Mouse (Mus musculus) heart, embryonic 14.5 days (tissue): ENCODE measurements around the gene Cacnb1. TPM values are rescaled to one million over a fixed set of nuclear protein-coding genes. Genes with fewer than 3 reads are reported as not detected.

Experiments
- ATAC-seq: fragments of 200-750 bp; cut with Nextera tagmentation; 2 replicates; pipeline ENCODE4 v1.8.0; 2017; ENCODE audit warnings: low read depth, moderate TSS enrichment; ENCODE audit not compliant: insufficient number of reproducible peaks, insufficient read depth, low FRiP score
- H3K27ac ChIP-seq, 2 experiments: fragments of 200-500 bp in 1 of 2; fragments of 300-500 bp in 1 of 2; sonication (generic) in 1 of 2; replicated peaks in 1 of 2; 2 replicates each; pipeline ENCODE4 v1.5.1; 2012 to 2014; ENCODE audit warnings: low read depth in 2 of 2, low read length in 2 of 2, control low read depth in 1 of 2, mild to moderate bottlenecking in 1 of 2, mixed read lengths in 1 of 2; ENCODE audit not compliant: control insufficient read depth in 1 of 2, insufficient read depth in 1 of 2
- H3K27me3 ChIP-seq: fragments of 300-500 bp; sonication (generic); 2 replicates; pipeline ENCODE4 v1.6.1; 2014; ENCODE audit warnings: mild to moderate bottlenecking, low read length, control low read depth; ENCODE audit not compliant: control insufficient read depth, insufficient read depth
- H3K36me3 ChIP-seq: fragments of 300-500 bp; sonication (generic); 2 replicates; pipeline ENCODE4 v1.6.1; 2014; ENCODE audit warnings: mild to moderate bottlenecking, control low read depth, low read length, mixed read lengths; ENCODE audit not compliant: control insufficient read depth, insufficient read depth
- H3K4me1 ChIP-seq, 2 experiments: fragments of 200-500 bp in 1 of 2; fragments of 300-500 bp in 1 of 2; sonication (generic) in 1 of 2; 2 replicates each; pipeline ENCODE4 v1.6.1; 2012 to 2014; ENCODE audit warnings: low read length in 2 of 2, control low read depth in 1 of 2, mixed read lengths in 1 of 2; ENCODE audit not compliant: control insufficient read depth in 2 of 2, insufficient read depth in 2 of 2
- H3K4me2 ChIP-seq: fragments of 300-500 bp; sonication (generic); 2 replicates; pipeline ENCODE4 v1.6.1; 2014; ENCODE audit warnings: mild to moderate bottlenecking, low read length
- H3K4me3 ChIP-seq, 2 experiments: fragments of 200-500 bp in 1 of 2; fragments of 300-500 bp in 1 of 2; sonication (generic) in 1 of 2; 2 replicates each; pipeline ENCODE4 v1.5.1; 2012 to 2014; ENCODE audit warnings: low read length in 2 of 2, mild to moderate bottlenecking in 2 of 2, control low read depth in 1 of 2, low read depth in 1 of 2, moderate library complexity in 1 of 2; ENCODE audit not compliant: control insufficient read depth in 1 of 2, insufficient read depth in 1 of 2
- H3K9ac ChIP-seq: fragments of 300-500 bp; sonication (generic); 2 replicates; pipeline ENCODE4 v1.6.1; 2014; ENCODE audit warnings: mild to moderate bottlenecking, low read length
- H3K9me3 ChIP-seq: fragments of 300-500 bp; sonication (generic); 2 replicates; pipeline ENCODE4 v1.6.1; 2016; ENCODE audit warnings: low read length, control low read depth; ENCODE audit not compliant: control insufficient read depth
- WGBS: fragments of 180-500 bp; shearing (Covaris S2); extraction: QIAGEN DNeasy Blood & Tissue Kit; methylation state at CpG from one replicate; pipeline ENCODE4 v1.1.7; 2014; 5-methylcytosine and 5-hydroxymethylcytosine counted together
- polyA plus RNA-seq: library from polyadenylated mRNA; unstranded; fragments of >200 nt; fragmentation: Nextera tagmentation; extraction: Ambion mirVana; gene quantifications from 2 replicates; pipeline ENCODE4 v1.2.1, GENCODE M21; 2014

The Cacnb1 gene
- polyA plus RNA-seq, 1 experiment from 2014 or later = 7.1 TPM

GRCm38 (mm10) chr11:98001986-98002385 is 20.8 kb downstream of the Cacnb1 start:
- WGBS = 54% methylated on average over 6 of the region's 6 CpGs
- Histone ChIP-seq H3K9me3 (no peaks in the 10 kb centered on the region), H3K27me3 (peaks cover 35% of the 10 kb centered on the region), H3K4me1 (peaks cover 11 to 18% of the 10 kb centered on the region in 2 experiments), H3K4me2 (peak overlapping the region; percentile 54; the same call in 1 of the 2 replicates), H3K4me3 (no peak overlapping the region), H3K9ac (no peak overlapping the region), H3K27ac (no peak overlapping the region), H3K36me3 (no peaks in the 10 kb centered on the region)
- no peak for ATAC-seq

GRCm38 (mm10) chr11:98001351-98001824 is 21.4 kb downstream of the Cacnb1 start:
- H3K27ac ChIP-seq = no peak overlapping the region
- 34% methylated on average over 11 of the region's 11 CpGs for WGBS
- H3K9me3 ChIP-seq = no peaks in the 10 kb centered on the region
- H3K4me3 ChIP-seq = no peak overlapping the region
- no peak overlapping the region for H3K4me2 ChIP-seq
- no peak for ATAC-seq
- no peak overlapping the region for H3K9ac ChIP-seq
- peaks cover 35% of the 10 kb centered on the region for H3K27me3 ChIP-seq
- peaks cover 11 to 18% of the 10 kb centered on the region in 2 experiments for H3K4me1 ChIP-seq
- no peaks in the 10 kb centered on the region for H3K36me3 ChIP-seq

DNA sequence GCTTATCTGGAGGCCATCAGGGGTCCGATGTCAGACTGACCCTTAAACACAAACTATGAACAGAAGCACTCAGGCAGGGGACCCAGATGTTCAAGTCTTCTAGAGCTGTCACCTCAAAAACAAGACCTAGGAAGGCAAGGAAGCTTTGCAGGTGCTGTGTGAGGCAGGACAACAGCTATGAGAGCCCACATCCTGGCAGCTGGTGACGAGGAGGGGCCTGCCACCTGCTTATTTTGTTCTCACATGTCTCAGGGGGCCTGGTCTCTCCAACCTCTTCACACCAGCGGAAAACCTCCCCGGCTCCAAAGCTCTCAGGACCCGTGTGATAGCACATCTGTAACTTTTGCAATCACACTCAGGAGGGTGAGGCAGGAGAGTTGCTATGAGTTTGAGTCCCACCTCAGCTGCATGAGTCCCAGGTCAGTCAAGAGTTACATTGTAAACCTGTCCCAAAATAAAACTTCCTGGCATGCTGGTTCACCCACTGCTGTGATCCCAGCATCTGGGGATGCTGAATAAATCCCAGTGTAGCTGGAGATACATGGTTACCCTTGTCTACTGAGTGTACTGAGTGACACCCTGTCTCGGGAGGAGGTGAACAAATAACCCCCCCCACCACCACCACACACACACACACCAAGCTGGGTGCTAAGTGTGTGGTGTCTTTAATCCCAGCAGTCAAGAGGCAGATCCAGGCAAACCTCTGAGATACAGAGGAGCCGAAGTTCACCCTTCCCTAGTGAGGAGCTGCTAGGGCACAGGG is 22.3 kb downstream of the Cacnb1 start:
- Histone ChIP-seq H3K4me2 (no peak overlapping the region), H3K36me3 (no peaks in the 10 kb centered on the region), H3K27ac (no peak overlapping the region), H3K27me3 (peaks cover 35% of the 10 kb centered on the region), H3K4me1 (peaks cover 11 to 18% of the 10 kb centered on the region in 2 experiments), H3K4me3 (no peak overlapping the region), H3K9me3 (no peaks in the 10 kb centered on the region), H3K9ac (no peak overlapping the region)
- 19% methylated on average over 7 of the region's 7 CpGs for WGBS
- no peak for ATAC-seq

DNA sequence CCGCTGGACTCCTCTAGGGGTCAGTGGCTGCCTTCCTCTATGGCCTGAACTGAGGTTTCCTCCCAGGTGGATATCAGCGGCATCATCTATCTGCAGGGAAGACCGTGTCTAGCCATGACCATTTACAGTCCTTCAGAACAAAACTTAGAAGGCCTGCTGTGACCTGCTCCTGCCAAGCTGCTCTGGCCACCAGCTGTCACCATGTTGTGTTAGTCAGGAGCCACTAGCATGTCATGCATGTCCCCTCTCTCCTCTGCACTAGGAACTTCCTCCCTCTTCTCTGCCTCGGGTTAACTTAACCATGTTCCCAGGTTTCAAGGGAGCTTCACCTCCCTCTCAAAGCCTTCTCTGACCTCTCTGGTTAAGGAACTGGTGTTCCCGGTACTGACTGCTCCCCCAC is 23.1 kb downstream of the Cacnb1 start:
- Histone ChIP-seq H3K4me3 (no peak overlapping the region), H3K27ac (no peak overlapping the region), H3K9me3 (no peaks in the 10 kb centered on the region), H3K27me3 (peaks cover 35% of the 10 kb centered on the region), H3K4me2 (no peak overlapping the region), H3K4me1 (peaks cover 14 to 24% of the 10 kb centered on the region in 2 experiments), H3K36me3 (no peaks in the 10 kb centered on the region), H3K9ac (no peak overlapping the region)
- 50% methylated on average over 5 of the region's 5 CpGs for WGBS
- ATAC-seq = no peak

GRCm38 (mm10) chr11:97998898-97999608 is 23.8 kb downstream of the Cacnb1 start:
- Histone ChIP-seq H3K4me2 (no peak overlapping the region), H3K4me1 (peaks cover 15 to 28% of the 10 kb centered on the region in 2 experiments), H3K27me3 (peaks cover 39% of the 10 kb centered on the region), H3K27ac (no peak overlapping the region), H3K36me3 (no peaks in the 10 kb centered on the region), H3K9me3 (no peaks in the 10 kb centered on the region), H3K4me3 (no peak overlapping the region), H3K9ac (no peak overlapping the region)
- WGBS = 45% methylated on average over 7 of the region's 7 CpGs
- no peak for ATAC-seq

- no peak overlapping the region for H3K9ac ChIP-seq
- no peak for ATAC-seq
- no peaks in the 10 kb centered on the region for H3K9me3 ChIP-seq
- H3K27ac ChIP-seq = no peak overlapping the region
- peaks cover 39% of the 10 kb centered on the region for H3K27me3 ChIP-seq
- no peak overlapping the region for H3K4me2 ChIP-seq
- 77% methylated on average over 11 of the region's 11 CpGs for WGBS
- no peak overlapping the region for H3K4me3 ChIP-seq
- H3K4me1 ChIP-seq = peaks cover 11 to 20% of the 10 kb centered on the region in 2 experiments
- H3K36me3 ChIP-seq = no peaks in the 10 kb centered on the region
These were observed 24.6 kb downstream of the Cacnb1 start for GRCm38 (mm10) chr11:97998074-97998793.

DNA sequence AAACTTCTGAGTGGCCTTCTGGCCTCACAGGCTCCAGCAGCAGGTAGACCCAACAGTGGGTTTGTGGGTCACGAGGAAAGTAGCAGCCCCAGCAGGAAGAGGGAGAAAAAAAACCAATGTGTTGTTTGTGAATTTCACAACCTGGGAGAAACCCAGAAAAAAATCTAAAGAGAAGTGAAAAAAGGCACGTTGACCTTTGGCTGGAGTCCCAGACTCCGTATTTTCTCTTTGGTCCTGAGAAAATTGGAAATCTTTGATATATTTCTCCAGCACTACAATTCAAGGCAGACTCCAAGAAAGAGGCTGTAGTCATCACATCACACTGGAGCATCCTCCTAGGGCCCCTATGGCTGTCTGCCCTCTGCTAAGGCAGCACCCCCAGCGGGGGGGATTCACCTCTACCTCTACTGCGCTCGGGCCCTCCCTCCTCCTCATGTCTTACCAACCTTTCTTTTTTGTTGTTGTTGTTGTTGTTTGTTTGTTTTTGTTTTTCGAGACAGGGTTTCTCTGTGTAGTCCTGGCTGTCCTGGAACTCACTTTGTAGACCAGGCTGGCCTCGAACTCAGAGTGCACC is 25.4 kb downstream of the Cacnb1 start:
- ATAC-seq = no peak
- Histone ChIP-seq H3K36me3 (no peaks in the 10 kb centered on the region), H3K27me3 (peaks cover 32% of the 10 kb centered on the region), H3K9ac (no peak overlapping the region), H3K4me3 (no peak overlapping the region), H3K4me1 (peaks cover 8 to 13% of the 10 kb centered on the region in 2 experiments), H3K9me3 (no peaks in the 10 kb centered on the region), H3K4me2 (no peak overlapping the region), H3K27ac (no peak overlapping the region)
- 68% methylated on average over 8 of the region's 8 CpGs for WGBS
